Mouse (Mus musculus) thymus, postnatal 25 days (tissue): ENCODE measurements around the gene Plxnc1.

Experiments used
- DNase-seq: peaks from one replicate; pipeline ENCODE4 v3.0.0; 2022

The Plxnc1 gene

GRCm38 (mm10) chr10:94864199-94864928 is 80.3 kb downstream of the Plxnc1 start:
- DNase-seq, result no peak

- no peak for DNase-seq
Observed at GRCm38 (mm10) chr10:94863251-94863650, 81.4 kb downstream of the Plxnc1 start.

GRCm38 (mm10) chr10:94860870-94861269 is 83.8 kb downstream of the Plxnc1 start:
- DNase-seq, result no peak

- no peak for DNase-seq
Observed at GRCm38 (mm10) chr10:94858277-94859033, 86.2 kb downstream of the Plxnc1 start.

GRCm38 (mm10) chr10:94850565-94850964 is 94.1 kb downstream of the Plxnc1 start:
- DNase-seq, result no peak

- DNase-seq, result no peak
Observed at GRCm38 (mm10) chr10:94849930-94850329, 94.7 kb downstream of the Plxnc1 start.

GRCm38 (mm10) chr10:94849360-94849759 is 95.3 kb downstream of the Plxnc1 start:
- no peak for DNase-seq

- peak; percentile 25 for DNase-seq
Observed at GRCm38 (mm10) chr10:94848344-94848743, 96.3 kb downstream of the Plxnc1 start.

GRCm38 (mm10) chr10:94846501-94847105 is 98.0 kb downstream of the Plxnc1 start:
- DNase-seq, result no peak

- no peak for DNase-seq
Observed at GRCm38 (mm10) chr10:94844692-94845091, 99.9 kb downstream of the Plxnc1 start.

GRCm38 (mm10) chr10:94835874-94836273 is 108.8 kb downstream of the Plxnc1 start:
- DNase-seq, result no peak

- peak; percentile 78 for DNase-seq
Observed at GRCm38 (mm10) chr10:94829407-94829806, 115.2 kb downstream of the Plxnc1 start.

- DNase-seq, result peak; percentile 15
Observed at GRCm38 (mm10) chr10:94828734-94829230, 115.9 kb downstream of the Plxnc1 start.

GRCm38 (mm10) chr10:94827890-94828733 is 116.5 kb downstream of the Plxnc1 start:
- peak; percentile 65 for DNase-seq

GRCm38 (mm10) chr10:94827325-94827724 is 117.3 kb downstream of the Plxnc1 start:
- DNase-seq, result peak; percentile 27

GRCm38 (mm10) chr10:94826436-94826835 is 118.2 kb downstream of the Plxnc1 start:
- DNase-seq, result no peak

- no peak for DNase-seq
Observed at GRCm38 (mm10) chr10:94825951-94826350, 118.7 kb downstream of the Plxnc1 start.

- no peak for DNase-seq
Observed at GRCm38 (mm10) chr10:94823971-94824760, 120.5 kb downstream of the Plxnc1 start.

GRCm38 (mm10) chr10:94818781-94819665 is 125.6 kb downstream of the Plxnc1 start:
- DNase-seq, result no peak

GRCm38 (mm10) chr10:94818127-94818526 is 126.5 kb downstream of the Plxnc1 start:
- DNase-seq, result no peak
